22 mouse cellular contexts compared by ENCODE assay signal in the genomic region with DNA sequence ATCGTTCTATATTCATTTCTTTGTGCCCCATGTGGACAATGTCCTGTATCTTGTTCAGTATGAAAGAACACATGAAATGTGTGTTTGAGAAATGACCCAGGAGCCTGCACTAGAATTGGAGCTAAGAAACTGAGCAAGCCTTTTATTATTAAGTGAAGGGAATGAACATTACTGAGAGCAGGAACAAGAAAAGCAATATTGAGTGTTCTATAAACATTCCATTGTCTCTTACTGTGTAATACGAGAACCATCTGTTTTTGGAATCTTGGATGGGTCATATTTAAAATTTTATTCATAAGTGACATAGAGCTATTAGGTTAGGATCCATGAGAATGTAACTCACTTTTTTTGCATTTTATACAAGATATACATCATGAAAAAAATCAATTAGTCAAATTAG. TPM values are rescaled to one million over a fixed set of nuclear protein-coding genes. Genes with fewer than 3 reads are reported as not detected.
DNase-seq lines count a peak whose midpoint lies in the region; ATAC-seq and TF ChIP-seq lines count a peak whose summit lies in the region.
"Had no signal": no experiment of that assay in that cellular context is flagged by ENCODE, and none has a peak within 500 bp of the region (broad histone marks: within the 10 kb centered on the region; RNA-seq: fewer than 3 reads in every experiment).

No protein-coding gene starts in this region.

- no peaks in the 10 kb centered on the region for H3K4me1 ChIP-seq in kidney, postnatal 0 days (replicated peaks; ENCODE audit: insufficient read depth, low read length)
- H3K4me1 ChIP-seq in lung, embryonic 15.5 days: peaks cover 8% of the 10 kb centered on the region; the same call in 1 of the 2 replicates
- no peaks in the 10 kb centered on the region; the same call in 1 of the 2 replicates for H3K4me1 ChIP-seq in lung, postnatal 0 days (ENCODE audit: insufficient read depth, low read depth, low read length)
- H3K4me1 ChIP-seq: embryonic facial prominence, embryonic 13.5 days; embryonic facial prominence, embryonic 15.5 days; forebrain, embryonic 13.5 days; forebrain, embryonic 15.5 days had no signal

- 75% methylated on average over 2 of the region's 2 CpGs for WGBS in kidney, postnatal 0 days
- 56% methylated on average over 2 of the region's 2 CpGs for WGBS in lung, embryonic 15.5 days
- 56% methylated on average over 2 of the region's 2 CpGs for WGBS in lung, postnatal 0 days

- H3K4me2 ChIP-seq in kidney, postnatal 0 days (ENCODE audit: low read length): no peak overlapping the region
- no peak overlapping the region for H3K4me2 ChIP-seq in lung, embryonic 15.5 days
- no peak overlapping the region for H3K4me2 ChIP-seq in lung, postnatal 0 days (replicated peaks; ENCODE audit: low read depth, low read length)
- H3K4me2 ChIP-seq: embryonic facial prominence, embryonic 13.5 days; embryonic facial prominence, embryonic 15.5 days; forebrain, embryonic 13.5 days; forebrain, embryonic 15.5 days had no signal

- no peaks in the 10 kb centered on the region for H3K27me3 ChIP-seq in kidney, postnatal 0 days (ENCODE audit: insufficient read depth, low read length)
- no peaks in the 10 kb centered on the region for H3K27me3 ChIP-seq in lung, embryonic 15.5 days
- H3K27me3 ChIP-seq in lung, postnatal 0 days (replicated peaks; ENCODE audit: insufficient read depth, low read length): no peaks in the 10 kb centered on the region
- H3K27me3 ChIP-seq: embryonic facial prominence, embryonic 13.5 days; embryonic facial prominence, embryonic 15.5 days; forebrain, embryonic 13.5 days; forebrain, embryonic 15.5 days had no signal

- peak; percentile 28 for DNase-seq in kidney, postnatal 0 days (ENCODE audit: low spot score)
- no peak for DNase-seq in kidney, adult 11 months
- DNase-seq in lung, postnatal 25 days (ENCODE audit: low spot score): no peak
- DNase-seq in lung, postnatal 0 days (ENCODE audit: low spot score): peak; percentile 62
- DNase-seq in lung, postnatal 4 days: no peak
- DNase-seq: adrenal gland, adult 2 months; adrenal gland, postnatal 10 days; adrenal gland, postnatal 25 days; B cell, adult 2 months; cerebellum, adult 11-12 months; cerebellum, adult 2 months; cerebellum, adult 9-10 months; cerebellum, postnatal 14 days; cerebellum, postnatal 36 days; embryo, embryonic 11 days; forebrain, postnatal 0 days had no signal

- TF ChIP-seq CTCF in kidney, postnatal 0 days (IDR thresholded peaks at IDR 0.05; ENCODE audit: low read depth): no peak
- TF ChIP-seq CTCF in lung, postnatal 0 days (IDR thresholded peaks at IDR 0.05): no peak

- H3K9me3 ChIP-seq in kidney, postnatal 0 days (replicated peaks; ENCODE audit: low read length): no peaks in the 10 kb centered on the region
- H3K9me3 ChIP-seq in lung, embryonic 15.5 days: no peaks in the 10 kb centered on the region
- no peaks in the 10 kb centered on the region for H3K9me3 ChIP-seq in lung, postnatal 0 days (ENCODE audit: low read length)
- H3K9me3 ChIP-seq: embryonic facial prominence, embryonic 13.5 days; embryonic facial prominence, embryonic 15.5 days; forebrain, embryonic 13.5 days; forebrain, embryonic 15.5 days had no signal

- H3K36me3 ChIP-seq in kidney, postnatal 0 days (ENCODE audit: insufficient read depth, low read length): no peaks in the 10 kb centered on the region
- H3K36me3 ChIP-seq in lung, embryonic 15.5 days: no peaks in the 10 kb centered on the region
- H3K36me3 ChIP-seq in lung, postnatal 0 days (ENCODE audit: insufficient read depth, low read length): no peaks in the 10 kb centered on the region
- H3K36me3 ChIP-seq: embryonic facial prominence, embryonic 13.5 days; embryonic facial prominence, embryonic 15.5 days; forebrain, embryonic 15.5 days had no signal

- H3K4me3 ChIP-seq in kidney, postnatal 0 days (replicated peaks; ENCODE audit: low read depth, low read length): no peak overlapping the region
- H3K4me3 ChIP-seq in lung, embryonic 15.5 days: no peak overlapping the region
- no peak overlapping the region for H3K4me3 ChIP-seq in lung, postnatal 0 days (ENCODE audit: low read depth, low read length)
- H3K4me3 ChIP-seq: embryonic facial prominence, embryonic 13.5 days; embryonic facial prominence, embryonic 15.5 days; forebrain, embryonic 13.5 days; forebrain, embryonic 15.5 days had no signal

- H3K27ac ChIP-seq in kidney, postnatal 0 days: no peak overlapping the region
- peak overlapping the region; percentile 78; the same call in 1 of the 2 replicates for H3K27ac ChIP-seq in lung, embryonic 15.5 days
- H3K27ac ChIP-seq in lung, postnatal 0 days (ENCODE audit: low read length): no peak overlapping the region
- H3K27ac ChIP-seq: embryonic facial prominence, embryonic 13.5 days; embryonic facial prominence, embryonic 15.5 days; forebrain, embryonic 13.5 days; forebrain, embryonic 15.5 days had no signal

- no peak for ATAC-seq in kidney, postnatal 0 days (replicated peaks; ENCODE audit: low FRiP score, low read depth)
- peak; percentile 46; the same call in 1 of the 2 replicates for ATAC-seq in lung, embryonic 15.5 days (ENCODE audit: borderline replicate concordance, extremely low read depth, low FRiP score, low TSS enrichment)
- ATAC-seq in lung, postnatal 0 days: peak; percentile 49
- ATAC-seq in CD4-positive, CD25-positive, alpha-beta regulatory T cell, adult 4 months: no peak
- ATAC-seq: forebrain, embryonic 13.5 days; forebrain, embryonic 15.5 days; forebrain, postnatal 0 days had no signal

- TF ChIP-seq EP300 in lung, postnatal 0 days (IDR thresholded peaks at IDR 0.05): no peak

- no peak overlapping the region for H3K9ac ChIP-seq in kidney, postnatal 0 days (ENCODE audit: low read depth, low read length)
- no peak overlapping the region for H3K9ac ChIP-seq in lung, embryonic 15.5 days
- no peak overlapping the region for H3K9ac ChIP-seq in lung, postnatal 0 days (replicated peaks; ENCODE audit: low read depth)
- H3K9ac ChIP-seq: embryonic facial prominence, embryonic 13.5 days; embryonic facial prominence, embryonic 15.5 days; forebrain, embryonic 13.5 days; forebrain, embryonic 15.5 days; forebrain, postnatal 0 days had no signal

RNA-seq across cellular contexts. Expression of gene Sh3bgrl, which starts 36.7 kb away (rescaled TPM):
- polyA plus RNA-seq in kidney, postnatal 0 days (2015; fragmentation: Nextera tagmentation; extraction: Ambion mirVana): 57.1 and 69.5 TPM in 2 replicates
- 212 and 239 TPM in 2 replicates for polyA plus RNA-seq in lung, embryonic 15.5 days (2015; fragmentation: Nextera tagmentation; extraction: Ambion mirVana)
- polyA plus RNA-seq in lung, postnatal 0 days (2015; fragmentation: Nextera tagmentation; extraction: Ambion mirVana): 127 and 170 TPM in 2 replicates
- polyA plus RNA-seq in CD4-positive, CD25-positive, alpha-beta regulatory T cell, adult 4 months (2017; shearing (Covaris generic)): 100 to 1,000 TPM; 192 to 196 TPM

Comparison
In these comparisons a context has a peak if more than half of its experiments do, and no peak if none do; other contexts are left out.
1. DNase-seq: peak in kidney, postnatal 0 days (single experiment) and lung, postnatal 0 days (single experiment); none in kidney, adult 11 months (single experiment), lung, postnatal 25 days (single experiment) and lung, postnatal 4 days (0 of 2).
2. ATAC-seq: peak in lung, embryonic 15.5 days (single experiment) and lung, postnatal 0 days (single experiment); none in kidney, postnatal 0 days (single experiment) and CD4-positive, CD25-positive, alpha-beta regulatory T cell, adult 4 months (single experiment).